Mouse (Mus musculus) hindbrain, embryonic 11.5 days (tissue): ENCODE data around the gene Dnah3. TPM values are rescaled to one million over a fixed set of nuclear protein-coding genes. Genes with fewer than 3 reads are reported as not detected.

ENCODE experiments used
- ATAC-seq: fragments of 200-750 bp; cut with Nextera tagmentation; 2 replicates; pipeline ENCODE4 v1.8.0; 2017; ENCODE audit warnings: mild to moderate bottlenecking, moderate TSS enrichment, moderate library complexity; ENCODE audit not compliant: low FRiP score
- DNase-seq: peaks from one replicate; pipeline ENCODE4 v3.0.0-alpha.2; 2015; ENCODE audit warnings: low spot score
- H3K27ac ChIP-seq: fragments of 300-500 bp; sonication (generic); 2 replicates; pipeline ENCODE4 v1.5.1; 2014; ENCODE audit warnings: mild to moderate bottlenecking, low read depth, low read length
- H3K27me3 ChIP-seq: fragments of 300-500 bp; sonication (generic); 2 replicates; pipeline ENCODE4 v1.6.1; 2014; ENCODE audit warnings: mild to moderate bottlenecking, low read length, moderate library complexity, mixed read lengths; ENCODE audit not compliant: control insufficient read depth, insufficient read depth
- H3K36me3 ChIP-seq: fragments of 300-500 bp; sonication (generic); 2 replicates; pipeline ENCODE4 v1.6.1; 2014; ENCODE audit warnings: mild to moderate bottlenecking, low read length, moderate library complexity, mixed read lengths; ENCODE audit not compliant: control insufficient read depth, insufficient read depth
- H3K4me1 ChIP-seq: fragments of 300-500 bp; sonication (generic); replicated peaks from 2 replicates; pipeline ENCODE4 v1.6.1; 2014; ENCODE audit warnings: low read length, mixed read lengths; ENCODE audit not compliant: control insufficient read depth, insufficient read depth
- H3K4me2 ChIP-seq: fragments of 300-500 bp; sonication (generic); replicated peaks from 2 replicates; pipeline ENCODE4 v1.6.1; 2014; ENCODE audit warnings: mild to moderate bottlenecking, low read depth, low read length
- H3K4me3 ChIP-seq: fragments of 300-500 bp; sonication (generic); 2 replicates; pipeline ENCODE4 v1.5.1; 2014; ENCODE audit warnings: low read depth, low read length
- H3K9ac ChIP-seq: fragments of 300-500 bp; sonication (generic); 2 replicates; pipeline ENCODE4 v1.6.1; 2014; ENCODE audit warnings: low read depth, low read length
- H3K9me3 ChIP-seq: fragments of 300-500 bp; sonication (generic); 2 replicates; pipeline ENCODE4 v1.6.1; 2016; ENCODE audit warnings: low read length; ENCODE audit not compliant: control insufficient read depth
- WGBS: fragments of 180-500 bp; shearing (Covaris S2); extraction: QIAGEN DNeasy Blood & Tissue Kit; methylation state at CpG from one replicate; pipeline ENCODE4 v1.1.7; 2014; 5-methylcytosine and 5-hydroxymethylcytosine counted together
- polyA plus RNA-seq: library from polyadenylated mRNA; unstranded; fragments of >200 nt; fragmentation: Nextera tagmentation; extraction: Ambion mirVana; gene quantifications from 2 replicates; pipeline ENCODE4 v1.2.1, GENCODE M21; 2014

Dnah3 gene
- polyA plus RNA-seq, 1 experiment from 2014 or later = 0.34 TPM

DNA sequence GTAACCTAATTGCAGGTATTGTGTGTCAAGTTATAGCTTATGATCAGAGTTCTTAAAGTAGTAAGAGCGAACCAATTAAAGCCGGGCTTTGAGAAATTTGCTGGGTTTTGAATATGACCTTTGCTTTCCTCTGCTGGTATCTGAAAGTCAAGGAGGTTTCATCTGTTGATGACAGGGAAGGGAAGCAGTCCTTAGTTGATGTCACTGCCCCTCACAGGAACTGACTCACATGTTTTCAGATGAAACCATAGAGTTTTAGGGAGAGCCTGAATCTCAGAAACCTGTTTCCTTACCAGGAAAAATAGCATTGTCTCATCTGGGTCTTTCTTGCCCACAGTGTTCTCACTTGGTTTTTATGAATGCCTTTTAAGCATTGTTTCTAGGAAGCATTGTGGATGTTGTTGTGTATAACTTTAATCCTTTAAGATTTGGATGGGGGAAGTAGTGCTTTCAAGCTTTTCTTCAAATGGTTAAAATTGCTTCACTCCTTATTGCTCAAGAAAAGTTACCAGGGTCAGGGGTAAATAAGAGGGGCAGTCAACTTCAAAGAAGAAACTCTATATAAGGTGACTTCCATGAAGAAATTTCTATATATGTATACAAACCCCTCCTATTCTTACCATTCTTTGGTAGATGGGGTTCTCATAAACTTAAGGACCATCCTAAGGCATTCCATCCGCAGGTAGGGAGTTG lies 188.4 kb downstream of the Dnah3 start:
- Histone ChIP-seq H3K9ac (no peak overlapping the region), H3K4me1 (no peaks in the 10 kb centered on the region), H3K4me2 (no peak overlapping the region), H3K4me3 (no peak overlapping the region), H3K27ac (no peak overlapping the region), H3K36me3 (no peaks in the 10 kb centered on the region), H3K9me3 (no peaks in the 10 kb centered on the region), H3K27me3 (no peaks in the 10 kb centered on the region)
- WGBS = 92% methylated on average over 3 of the region's 3 CpGs
- ATAC-seq (no peak), DNase-seq (no peak)

- DNase-seq (no peak), ATAC-seq (no peak)
- no peak overlapping the region for H3K9ac ChIP-seq
- no peaks in the 10 kb centered on the region for H3K9me3 ChIP-seq
- no peaks in the 10 kb centered on the region for H3K27me3 ChIP-seq
- WGBS = 90% methylated on average over 3 of the region's 3 CpGs
- no peak overlapping the region for H3K4me3 ChIP-seq
- H3K4me1 ChIP-seq = no peaks in the 10 kb centered on the region
- H3K27ac ChIP-seq = no peak overlapping the region
- H3K4me2 ChIP-seq = no peak overlapping the region
- no peaks in the 10 kb centered on the region for H3K36me3 ChIP-seq
Measured at GRCm38 (mm10) chr7:119899386-119900057, 195.6 kb downstream of the Dnah3 start.

- no peak for DNase-seq
- no peaks in the 10 kb centered on the region for H3K9me3 ChIP-seq
- no peaks in the 10 kb centered on the region for H3K36me3 ChIP-seq
- no peaks in the 10 kb centered on the region for H3K4me1 ChIP-seq
- no peak overlapping the region for H3K4me2 ChIP-seq
- H3K27ac ChIP-seq = no peak overlapping the region
- no peak for ATAC-seq
- H3K4me3 ChIP-seq = no peak overlapping the region
- no peaks in the 10 kb centered on the region for H3K27me3 ChIP-seq
- 55% methylated on average over 1 of the region's 1 CpGs for WGBS
- no peak overlapping the region for H3K9ac ChIP-seq
Measured at GRCm38 (mm10) chr7:119898247-119898856, 196.7 kb downstream of the Dnah3 start.

GRCm38 (mm10) chr7:119897521-119898109 lies 197.5 kb downstream of the Dnah3 start:
- no peak overlapping the region for H3K4me2 ChIP-seq
- H3K4me3 ChIP-seq = no peak overlapping the region
- no peak overlapping the region for H3K27ac ChIP-seq
- H3K27me3 ChIP-seq = no peaks in the 10 kb centered on the region
- no peak for DNase-seq
- no peak for ATAC-seq
- 91% methylated on average over 8 of the region's 8 CpGs for WGBS
- no peaks in the 10 kb centered on the region for H3K4me1 ChIP-seq
- no peak overlapping the region for H3K9ac ChIP-seq
- no peaks in the 10 kb centered on the region for H3K36me3 ChIP-seq
- no peaks in the 10 kb centered on the region for H3K9me3 ChIP-seq

- H3K4me3 ChIP-seq = peak within 1 kb of the TSS; percentile 81
- under 1% methylated on average over 62 of the region's 63 CpGs for WGBS
Measured at GRCm38 (mm10) chr7:119895639-119896512, 199.2 kb downstream of the Dnah3 start, which contains the start of the genes Lyrm1 and Dcun1d3. Lyrm1 (plus strand) TSS chr7:119895861. Dcun1d3 (minus strand) TSS chr7:119896298.

GRCm38 (mm10) chr7:119894818-119895544 lies 200.1 kb downstream of the Dnah3 start:
- DNase-seq (peak; percentile 6), ATAC-seq (peak; percentile 69)
- peak overlapping the region; percentile 81 for H3K4me3 ChIP-seq
- H3K27ac ChIP-seq = peak overlapping the region; percentile 86
- H3K27me3 ChIP-seq = no peaks in the 10 kb centered on the region
- no peaks in the 10 kb centered on the region for H3K9me3 ChIP-seq
- H3K4me2 ChIP-seq = peak overlapping the region; percentile 57
- no peaks in the 10 kb centered on the region for H3K4me1 ChIP-seq
- H3K9ac ChIP-seq = peak overlapping the region; percentile 82
- H3K36me3 ChIP-seq = no peaks in the 10 kb centered on the region
- 1% methylated on average over 14 of the region's 15 CpGs for WGBS

More at GRCm38 (mm10) chr7:119895639-119896512, 199.2 kb downstream of the Dnah3 start, which contains the start of the genes Lyrm1 and Dcun1d3:
- Histone ChIP-seq H3K9me3 (no peaks in the 10 kb centered on the region), H3K27me3 (no peaks in the 10 kb centered on the region), H3K4me1 (no peaks in the 10 kb centered on the region), H3K4me2 (peak within 1 kb of the TSS; percentile 64), H3K36me3 (no peaks in the 10 kb centered on the region), H3K9ac (peak within 1 kb of the TSS; percentile 82), H3K27ac (peak within 1 kb of the TSS; percentile 86)
- peak; percentile 99 for DNase-seq
- peak; percentile 98 for ATAC-seq

DNA sequence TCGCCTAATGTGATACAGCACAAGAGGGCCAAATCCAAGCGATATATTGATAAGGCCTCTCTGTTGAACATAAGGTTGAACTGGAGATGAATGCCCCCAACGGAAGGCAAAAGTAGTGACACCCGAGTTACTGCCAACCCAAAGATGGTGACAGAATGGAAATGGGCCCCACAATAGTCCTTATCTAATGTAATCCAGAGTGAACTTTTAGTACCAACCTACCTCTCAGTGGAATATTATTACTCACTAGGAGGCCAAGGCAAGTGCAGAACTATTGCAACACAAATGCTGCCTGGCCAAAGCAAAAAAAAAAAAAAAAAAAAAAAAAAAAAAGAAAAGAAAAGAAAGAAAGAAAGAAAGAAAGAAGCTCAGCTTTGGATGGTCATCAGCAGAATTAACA lies 202.3 kb downstream of the Dnah3 start:
- ATAC-seq = no peak
- H3K27ac ChIP-seq = no peak overlapping the region
- H3K9me3 ChIP-seq = no peaks in the 10 kb centered on the region
- no peak overlapping the region for H3K9ac ChIP-seq
- no peaks in the 10 kb centered on the region for H3K36me3 ChIP-seq
- WGBS = 88% methylated on average over 4 of the region's 4 CpGs
- DNase-seq = no peak
- H3K27me3 ChIP-seq = no peaks in the 10 kb centered on the region
- H3K4me3 ChIP-seq = no peak overlapping the region
- H3K4me2 ChIP-seq = no peak overlapping the region
- no peaks in the 10 kb centered on the region for H3K4me1 ChIP-seq
